Mouse (Mus musculus): ENCODE results near the gene Lamc1. TPM values are rescaled to one million over a fixed set of nuclear protein-coding genes. Genes with fewer than 3 reads are reported as not detected.

The Lamc1 gene
- total and polyA plus RNA-seq, 2 experiments from 2014 or later: 9.8 to 42.4 TPM

DNA sequence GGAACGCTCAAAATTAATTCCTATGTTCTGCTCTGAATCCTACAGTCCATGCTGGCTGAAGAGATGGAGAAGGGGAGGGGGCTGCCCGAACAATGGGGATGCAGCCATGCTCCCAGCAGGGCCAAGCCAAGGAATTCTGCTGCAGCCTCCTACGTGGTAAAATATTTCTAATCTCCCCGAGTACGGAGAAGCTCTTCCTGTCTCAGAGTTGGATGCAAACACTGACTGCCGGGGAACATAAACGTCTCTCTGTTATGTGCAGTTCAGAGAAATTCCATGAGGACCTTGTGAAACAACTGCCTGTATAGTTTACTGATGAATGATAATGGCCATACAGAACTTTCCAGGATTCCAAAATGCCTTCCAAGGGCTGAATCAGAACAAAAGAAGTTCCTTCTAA, 67.5 kb downstream of the Lamc1 start:
- Histone ChIP-seq H3K9me3 (ENCODE audit: low read length) (no peaks in the 10 kb centered on the region), H3K4me2 (ENCODE audit: low read depth) (no peak overlapping the region), H3K27ac (ENCODE audit: low read depth, low read length) (no peak overlapping the region), H3K4me3 (ENCODE audit: low read depth, low read length) (no peak overlapping the region), H3K9ac (no peak overlapping the region), H3K27me3 (ENCODE audit: insufficient read depth, low read length) (no peaks in the 10 kb centered on the region), H3K4me1 (ENCODE audit: insufficient read depth) (peaks cover 11% of the 10 kb centered on the region; the same call in 1 of the 2 replicates), H3K36me3 (ENCODE audit: insufficient read depth) (0 out of 2 replicates have a peak, but pooled peaks cover 3% of the 10 kb centered on the region)
- ATAC-seq (no peak), DNase-seq (no peak)
- TF ChIP-seq CTCF (IDR thresholded peaks at IDR 0.05; ENCODE audit: low read depth): no peak
- WGBS: 11% methylated on average over 7 of the region's 7 CpGs

- Histone ChIP-seq H3K9me3 (ENCODE audit: low read length) (no peaks in the 10 kb centered on the region), H3K36me3 (ENCODE audit: insufficient read depth) (0 out of 2 replicates have a peak, but pooled peaks cover 3% of the 10 kb centered on the region), H3K4me2 (ENCODE audit: low read depth) (no peak overlapping the region), H3K9ac (no peak overlapping the region), H3K27me3 (ENCODE audit: insufficient read depth, low read length) (no peaks in the 10 kb centered on the region), H3K27ac (ENCODE audit: low read depth, low read length) (no peak overlapping the region), H3K4me1 (ENCODE audit: insufficient read depth) (peaks cover 2% of the 10 kb centered on the region; the same call in 1 of the 2 replicates), H3K4me3 (ENCODE audit: low read depth, low read length) (no peak overlapping the region)
- ATAC-seq (no peak), DNase-seq (no peak)
- 52% methylated on average over 5 of the region's 5 CpGs for WGBS
- no peak for TF ChIP-seq CTCF (IDR thresholded peaks at IDR 0.05; ENCODE audit: low read depth)
These were observed 72.8 kb downstream of the Lamc1 start for GRCm38 (mm10) chr1:153259752-153260300.

DNA sequence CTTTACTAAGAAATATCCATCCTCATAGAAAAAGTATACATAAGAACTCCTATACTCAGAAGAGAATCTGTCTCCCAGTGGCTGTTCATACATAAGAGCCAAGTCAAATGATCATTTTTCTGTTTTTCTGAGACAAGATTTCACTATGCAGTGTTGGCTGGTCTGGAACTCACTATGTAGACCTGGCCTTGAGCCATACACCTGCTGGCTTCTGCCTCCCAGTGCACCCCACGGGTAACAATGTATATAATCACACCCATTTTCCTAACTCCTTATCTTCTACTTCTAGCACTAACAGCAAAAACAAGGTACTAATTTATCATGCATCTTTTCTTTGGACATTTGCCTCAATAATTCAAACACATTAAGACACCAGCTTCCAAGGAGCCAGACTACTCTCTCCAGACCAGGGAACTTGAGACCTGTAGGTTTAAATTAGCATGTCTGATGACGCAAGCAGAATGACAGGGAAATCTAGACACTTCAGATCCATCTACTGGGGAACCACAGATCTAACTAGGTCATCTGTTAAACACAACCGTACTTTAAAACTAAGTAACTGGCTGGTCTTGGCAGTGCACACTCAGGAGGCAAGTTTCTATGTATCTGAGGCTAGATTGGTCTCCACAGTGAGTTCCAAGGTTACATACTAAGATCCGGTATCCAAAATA, 79.9 kb downstream of the Lamc1 start:
- Histone ChIP-seq H3K27ac (ENCODE audit: low read depth, low read length) (no peak overlapping the region), H3K9me3 (ENCODE audit: low read length) (0 out of 2 replicates have a peak, but pooled peaks cover 4% of the 10 kb centered on the region), H3K9ac (no peak overlapping the region), H3K4me2 (ENCODE audit: low read depth) (no peak overlapping the region), H3K27me3 (ENCODE audit: insufficient read depth, low read length) (no peaks in the 10 kb centered on the region), H3K36me3 (ENCODE audit: insufficient read depth) (peaks cover 33% of the 10 kb centered on the region), H3K4me3 (ENCODE audit: low read depth, low read length) (no peak overlapping the region), H3K4me1 (ENCODE audit: insufficient read depth) (no peaks in the 10 kb centered on the region)
- WGBS: 79% methylated on average over 4 of the region's 4 CpGs
- no peak for ATAC-seq
- no peak for TF ChIP-seq CTCF (IDR thresholded peaks at IDR 0.05; ENCODE audit: low read depth)
- no peak for DNase-seq

- H3K27me3 ChIP-seq (ENCODE audit: insufficient read depth, low read length): no peaks in the 10 kb centered on the region
- no peak overlapping the region for H3K4me2 ChIP-seq (ENCODE audit: low read depth)
- no peaks in the 10 kb centered on the region for H3K4me1 ChIP-seq (ENCODE audit: insufficient read depth)
- H3K4me3 ChIP-seq (ENCODE audit: low read depth, low read length): no peak overlapping the region
- no peak overlapping the region for H3K27ac ChIP-seq (ENCODE audit: low read depth, low read length)
- no peak for TF ChIP-seq CTCF (IDR thresholded peaks at IDR 0.05; ENCODE audit: low read depth)
- peaks cover 43% of the 10 kb centered on the region for H3K36me3 ChIP-seq (ENCODE audit: insufficient read depth)
- DNase-seq (no peak), ATAC-seq (no peak)
- no peak overlapping the region for H3K9ac ChIP-seq
- WGBS: 88% methylated on average over 12 of the region's 12 CpGs
- H3K9me3 ChIP-seq (ENCODE audit: low read length): 0 out of 2 replicates have a peak, but pooled peaks cover 4% of the 10 kb centered on the region
These were observed 80.9 kb downstream of the Lamc1 start for GRCm38 (mm10) chr1:153251590-153252206.

DNA sequence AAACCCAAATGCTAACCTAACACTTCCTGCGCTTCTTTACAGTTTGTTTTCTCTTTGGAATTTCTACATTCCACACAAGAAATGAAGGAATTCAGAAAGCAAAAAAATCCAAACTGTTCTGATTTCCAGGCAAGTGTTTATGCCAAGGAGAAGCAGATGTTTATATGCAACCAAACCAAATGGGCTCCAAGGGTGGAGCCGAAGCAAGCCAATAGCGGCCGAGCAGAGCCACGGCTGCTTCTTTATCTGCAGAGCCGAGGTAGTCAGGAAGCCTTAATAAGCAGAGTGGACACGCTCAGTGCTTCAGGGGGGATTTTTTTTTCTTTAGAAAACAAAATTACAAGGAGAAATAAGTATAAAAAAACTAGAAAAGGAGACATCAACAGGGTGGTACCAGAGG, 91.2 kb downstream of the Lamc1 start:
- WGBS: 75% methylated on average over 7 of the region's 7 CpGs
- ATAC-seq (no peak), DNase-seq (no peak)
- H3K9me3 ChIP-seq (ENCODE audit: low read length): no peaks in the 10 kb centered on the region
- no peak overlapping the region for H3K4me3 ChIP-seq (ENCODE audit: low read depth, low read length)
- no peak for TF ChIP-seq CTCF (IDR thresholded peaks at IDR 0.05; ENCODE audit: low read depth)
- no peak overlapping the region for H3K4me2 ChIP-seq (ENCODE audit: low read depth)
- H3K36me3 ChIP-seq (ENCODE audit: insufficient read depth): peaks cover 60% of the 10 kb centered on the region
- no peak overlapping the region for H3K9ac ChIP-seq
- H3K4me1 ChIP-seq (ENCODE audit: insufficient read depth): no peaks in the 10 kb centered on the region
- no peak overlapping the region for H3K27ac ChIP-seq (ENCODE audit: low read depth, low read length)
- H3K27me3 ChIP-seq (ENCODE audit: insufficient read depth, low read length): no peaks in the 10 kb centered on the region

DNA sequence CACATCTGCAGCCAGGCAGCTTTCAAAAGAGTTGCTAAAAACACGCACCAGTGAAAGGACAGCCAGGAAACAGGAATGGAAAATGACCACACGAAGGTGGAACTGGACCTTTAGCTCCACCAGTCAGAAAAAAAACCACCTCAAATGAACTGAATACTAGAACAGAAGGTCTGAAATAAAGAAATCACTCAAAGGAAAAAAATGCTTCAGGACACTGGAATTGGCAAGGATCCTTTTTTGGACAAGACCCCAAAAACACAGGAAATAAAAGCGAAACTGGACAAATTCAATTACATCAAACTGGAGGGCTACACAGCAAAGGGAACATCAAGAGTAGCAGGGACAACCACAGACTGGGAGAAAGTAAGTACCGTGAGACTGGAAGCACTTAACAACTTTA, 97.0 kb downstream of the Lamc1 start:
- Histone ChIP-seq H3K4me2 (ENCODE audit: low read depth) (no peak overlapping the region), H3K9ac (no peak overlapping the region), H3K4me3 (ENCODE audit: low read depth, low read length) (no peak overlapping the region), H3K27me3 (ENCODE audit: insufficient read depth, low read length) (no peaks in the 10 kb centered on the region), H3K27ac (ENCODE audit: low read depth, low read length) (no peak overlapping the region), H3K36me3 (ENCODE audit: insufficient read depth) (peaks cover 41% of the 10 kb centered on the region), H3K9me3 (ENCODE audit: low read length) (no peaks in the 10 kb centered on the region), H3K4me1 (ENCODE audit: insufficient read depth) (no peaks in the 10 kb centered on the region)
- DNase-seq: peak; percentile 8
- TF ChIP-seq CTCF (IDR thresholded peaks at IDR 0.05; ENCODE audit: low read depth): no peak
- 39% methylated on average over 4 of the region's 4 CpGs for WGBS
- ATAC-seq: no peak

DNA sequence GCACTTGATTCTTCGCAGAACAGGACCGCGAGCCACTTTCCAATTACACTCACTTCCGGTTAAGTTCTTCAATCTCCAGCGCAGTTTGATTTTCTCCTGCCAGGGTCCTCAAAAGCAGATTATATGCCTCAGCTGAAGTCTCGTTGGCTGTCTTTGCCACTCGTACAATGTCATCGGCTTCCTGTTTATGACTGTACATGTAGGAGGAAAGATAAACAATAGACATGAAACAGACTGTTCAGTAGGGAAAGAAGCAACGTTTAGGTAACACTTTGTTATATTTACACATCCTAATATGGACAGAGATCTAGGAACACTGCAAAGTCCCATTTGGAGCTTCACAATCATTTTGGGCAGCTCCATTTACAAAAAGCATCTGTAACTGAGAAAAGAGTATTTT, 100.9 kb downstream of the Lamc1 start:
- Histone ChIP-seq H3K4me2 (ENCODE audit: low read depth) (no peak overlapping the region), H3K4me3 (ENCODE audit: low read depth, low read length) (no peak overlapping the region), H3K4me1 (ENCODE audit: insufficient read depth) (no peaks in the 10 kb centered on the region), H3K9ac (no peak overlapping the region), H3K36me3 (ENCODE audit: insufficient read depth) (peaks cover 56% of the 10 kb centered on the region), H3K27ac (ENCODE audit: low read depth, low read length) (no peak overlapping the region), H3K9me3 (ENCODE audit: low read length) (no peaks in the 10 kb centered on the region), H3K27me3 (ENCODE audit: insufficient read depth, low read length) (no peaks in the 10 kb centered on the region)
- no peak for TF ChIP-seq CTCF (IDR thresholded peaks at IDR 0.05; ENCODE audit: low read depth)
- no peak for ATAC-seq
- 92% methylated on average over 9 of the region's 9 CpGs for WGBS
- DNase-seq: no peak
